Mouse (Mus musculus) activated CD4-positive, CD25-positive, alpha-beta regulatory T cell (primary cell): ENCODE measurements around the gene Clptm1. TPM values are rescaled to one million over a fixed set of nuclear protein-coding genes. Genes with fewer than 3 reads are reported as not detected.

Source experiments
- polyA plus RNA-seq, 2 experiments: library from polyadenylated mRNA; unstranded; fragments of 100-300 nt; shearing (Covaris generic); gene quantifications; one replicate each; pipeline ENCODE4 v1.2.1; 2017

The Clptm1 gene
- 100 to 1,000 TPM; 114 to 162 TPM for polyA plus RNA-seq

DNA sequence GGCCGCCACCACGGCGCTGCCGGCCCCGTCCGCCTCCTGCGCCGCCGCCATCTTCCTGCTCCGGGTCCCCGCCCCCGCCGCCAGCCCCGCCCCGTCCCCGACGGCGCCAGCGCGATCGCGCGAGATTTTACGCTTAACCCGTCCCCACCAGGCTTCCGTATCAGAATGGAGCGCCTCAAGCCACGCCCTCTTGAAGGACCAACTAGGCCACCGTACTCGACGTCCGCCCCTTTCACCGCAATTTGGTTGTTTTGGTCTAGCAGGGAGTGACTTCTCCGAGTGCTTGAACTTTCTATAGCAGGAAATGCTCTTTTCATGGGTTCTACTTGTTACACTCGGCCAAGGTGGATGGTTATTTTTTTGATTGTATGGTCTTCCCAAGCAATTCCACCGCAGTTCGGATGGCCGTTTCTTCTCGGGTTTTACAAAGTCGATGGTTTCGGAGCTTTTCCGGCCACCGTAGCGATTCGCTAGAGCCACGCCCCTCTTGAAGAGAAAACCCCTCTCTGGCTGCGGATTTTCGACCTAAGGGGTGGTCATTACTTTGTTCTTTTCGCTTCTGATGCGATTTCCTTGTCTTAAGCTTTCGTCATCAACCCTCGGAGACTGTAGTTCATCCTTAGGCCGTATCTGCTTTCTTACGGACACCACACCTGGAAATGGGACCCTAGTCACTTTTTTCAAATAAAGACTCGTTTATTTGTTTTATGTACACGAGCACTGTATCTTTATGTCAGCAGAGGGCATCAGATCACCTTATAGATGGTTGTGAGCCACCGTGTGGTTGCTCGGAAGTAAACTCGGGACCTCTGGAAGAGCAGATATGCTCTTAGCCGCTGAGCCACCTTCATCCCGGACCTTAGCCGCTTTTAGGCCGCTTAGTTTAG lies at the start of gene Clptm1:
Gene Clptm1, minus strand, starts transcription at position 79 of the 887 bp plus-strand sequence.

DNA sequence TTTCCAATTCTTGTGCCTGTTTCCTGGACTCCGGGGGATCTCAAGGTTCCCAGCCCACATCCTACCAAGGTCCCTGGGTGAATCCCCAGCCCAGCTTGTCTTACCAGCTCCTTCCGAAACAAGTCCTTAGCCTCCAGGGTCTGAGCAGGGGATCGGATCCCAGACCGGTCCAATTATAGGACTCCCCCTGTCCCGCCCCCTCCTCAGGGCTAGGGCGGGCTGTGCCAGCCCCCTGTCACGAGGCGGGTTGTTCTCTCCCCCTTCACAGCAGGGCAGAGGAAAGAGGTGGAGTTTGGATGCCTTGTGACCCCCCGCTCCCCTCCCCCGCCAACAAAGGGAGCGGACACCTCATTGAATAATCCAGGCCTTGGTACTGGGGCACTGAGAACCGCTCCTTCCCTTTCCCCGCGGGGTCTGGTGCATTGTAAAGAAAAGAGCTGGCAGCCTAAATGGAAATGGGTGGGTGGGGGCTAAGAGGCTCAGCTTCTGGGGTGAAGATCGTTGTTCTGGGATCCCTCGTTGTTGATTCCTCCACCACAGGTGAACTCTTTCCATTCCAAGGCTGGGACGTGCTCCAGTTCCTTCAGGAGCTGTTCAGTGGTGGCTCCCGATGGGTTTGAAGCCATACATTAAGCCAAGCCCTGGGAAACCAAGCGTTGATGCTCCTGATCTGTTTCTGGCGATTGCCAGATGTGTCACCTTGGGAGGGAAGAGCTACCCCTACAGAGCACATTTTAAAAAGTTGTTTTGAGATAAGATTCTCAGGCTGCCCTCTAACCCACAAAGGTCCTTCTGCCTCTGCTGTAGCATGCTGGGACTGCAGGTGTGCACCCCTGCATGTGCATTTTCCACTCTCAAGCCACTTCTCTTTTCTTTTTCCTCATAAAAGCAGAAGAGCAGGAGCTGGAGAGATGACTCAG lies 34.3 kb upstream of the Clptm1 start, which contains the start of gene Apoe:
Gene Apoe, minus strand, starts transcription at position 282 of the 920 bp plus-strand sequence.

DNA sequence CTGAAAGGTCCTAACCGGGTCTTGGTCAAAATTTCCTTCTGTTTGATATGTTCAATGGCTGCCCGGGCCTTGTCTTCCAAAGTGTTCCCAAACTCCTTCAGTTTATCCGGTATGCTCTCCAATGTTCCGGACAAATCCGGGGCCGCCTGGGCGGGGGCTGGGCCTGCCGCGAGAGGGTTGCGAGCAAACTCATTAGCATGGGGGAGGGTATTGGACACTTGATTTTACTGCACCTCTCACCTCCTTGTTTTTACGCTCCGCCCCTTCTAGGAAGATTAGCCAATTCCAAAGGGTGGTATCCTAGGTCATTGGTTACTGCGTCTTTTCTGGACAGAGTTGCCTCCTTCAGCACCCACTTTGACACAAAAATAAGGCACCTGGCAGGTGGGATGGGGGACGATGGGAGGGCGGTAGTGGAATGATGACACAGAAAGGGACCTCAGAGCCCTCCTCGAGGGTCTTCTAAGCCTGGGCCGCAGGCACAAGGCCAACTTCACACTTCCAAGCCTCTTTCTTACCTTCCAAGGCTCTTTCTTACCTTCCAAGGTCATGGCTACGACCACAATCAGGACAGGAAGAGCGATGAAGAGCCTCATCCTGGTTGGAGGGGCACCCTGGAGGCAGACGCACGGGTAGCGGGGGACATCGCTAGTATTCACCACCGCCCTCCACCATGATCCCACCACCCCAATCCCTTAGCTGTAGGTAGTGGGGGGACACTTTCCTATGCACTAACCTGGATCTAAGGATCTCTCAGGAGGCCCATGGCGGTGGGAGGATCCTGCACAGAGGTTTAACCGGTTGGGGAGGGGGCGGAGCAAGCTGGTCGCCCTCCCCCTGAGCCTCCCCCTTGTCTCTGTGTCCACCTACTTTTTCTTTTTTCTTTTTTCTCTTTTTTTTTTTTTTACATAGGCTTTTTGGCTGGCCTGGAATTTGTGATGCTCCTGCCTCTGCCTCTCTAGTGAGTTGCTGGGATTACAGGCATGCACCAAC lies 27.3 kb upstream of the Clptm1 start, which contains the start of gene Apoc1:
Gene Apoc1, minus strand, starts transcription at position 788 of the 993 bp plus-strand sequence.

DNA sequence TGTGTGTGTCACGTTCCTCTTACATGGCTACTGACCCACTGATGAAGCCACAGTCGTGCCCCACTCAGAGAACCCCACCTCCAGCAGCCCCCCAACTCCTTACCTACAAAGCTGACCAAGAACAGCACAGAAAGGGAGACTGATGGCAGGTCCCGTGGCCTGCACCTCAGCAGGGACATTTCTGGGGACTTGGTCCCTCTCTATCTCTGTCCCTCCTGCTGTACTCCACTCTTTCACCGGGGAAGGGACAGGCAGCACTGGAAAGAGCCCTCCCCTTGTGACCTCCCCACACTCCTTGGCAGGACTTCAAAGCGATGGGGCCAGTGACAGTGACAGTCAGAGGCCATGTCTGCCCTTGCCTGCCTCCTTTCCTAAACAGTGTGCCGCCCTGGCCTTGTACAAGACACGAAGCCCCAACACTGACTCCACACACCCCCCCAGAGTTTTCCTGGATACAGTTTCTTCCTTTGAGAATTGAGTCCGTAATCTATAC lies 16.4 kb upstream of the Clptm1 start, which contains the start of the genes Gm44805 and Apoc4:
Gene Gm44805, minus strand, starts transcription at position 222 of the 493 bp plus-strand sequence.
Gene Apoc4, minus strand, starts transcription at position 278 of the 493 bp plus-strand sequence.

DNA sequence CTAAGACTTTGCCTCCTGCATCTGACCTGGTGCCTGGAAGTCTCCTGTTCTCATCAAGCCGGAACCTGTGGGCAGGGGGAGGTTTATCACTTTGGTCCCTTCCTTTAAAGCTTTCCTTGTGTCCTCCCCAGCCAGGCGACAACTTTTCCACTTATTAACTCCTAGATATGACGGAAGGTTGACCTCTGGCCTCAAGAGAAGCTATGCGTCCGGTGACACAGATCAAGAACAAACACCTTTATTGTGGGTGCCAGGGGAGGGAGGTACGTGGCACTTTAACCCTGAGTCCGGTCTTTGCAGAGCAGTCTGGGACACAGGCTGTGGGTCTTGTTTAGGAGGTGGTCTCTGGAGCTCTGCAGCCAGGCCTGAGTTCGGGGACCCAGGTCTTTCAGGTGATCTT lies 13.0 kb upstream of the Clptm1 start, which contains the start of gene Apoc2:
Gene Apoc2, minus strand, starts transcription at position 70 of the 400 bp plus-strand sequence.

DNA sequence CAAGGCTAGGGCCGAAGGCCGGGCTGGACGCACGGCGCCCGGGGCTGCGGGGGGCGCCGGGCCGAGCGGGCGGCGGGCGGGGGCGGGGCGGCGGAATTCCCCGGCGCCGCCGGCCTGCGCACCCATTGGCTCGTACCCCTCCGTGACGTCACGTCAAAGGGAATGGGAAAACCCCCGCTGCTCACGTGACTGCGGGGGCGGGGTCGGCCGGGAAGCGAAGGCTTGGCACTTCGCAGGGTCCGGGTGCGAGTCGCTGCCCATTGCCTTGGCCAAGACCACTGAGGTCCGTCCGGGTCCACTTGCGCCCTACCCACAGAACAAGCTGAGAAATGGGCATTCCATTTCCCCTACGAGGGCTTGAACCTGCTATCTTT lies 35.5 kb downstream of the Clptm1 start, which contains the start of gene Relb:
Gene Relb, minus strand, starts transcription at position 78 of the 374 bp plus-strand sequence.

DNA sequence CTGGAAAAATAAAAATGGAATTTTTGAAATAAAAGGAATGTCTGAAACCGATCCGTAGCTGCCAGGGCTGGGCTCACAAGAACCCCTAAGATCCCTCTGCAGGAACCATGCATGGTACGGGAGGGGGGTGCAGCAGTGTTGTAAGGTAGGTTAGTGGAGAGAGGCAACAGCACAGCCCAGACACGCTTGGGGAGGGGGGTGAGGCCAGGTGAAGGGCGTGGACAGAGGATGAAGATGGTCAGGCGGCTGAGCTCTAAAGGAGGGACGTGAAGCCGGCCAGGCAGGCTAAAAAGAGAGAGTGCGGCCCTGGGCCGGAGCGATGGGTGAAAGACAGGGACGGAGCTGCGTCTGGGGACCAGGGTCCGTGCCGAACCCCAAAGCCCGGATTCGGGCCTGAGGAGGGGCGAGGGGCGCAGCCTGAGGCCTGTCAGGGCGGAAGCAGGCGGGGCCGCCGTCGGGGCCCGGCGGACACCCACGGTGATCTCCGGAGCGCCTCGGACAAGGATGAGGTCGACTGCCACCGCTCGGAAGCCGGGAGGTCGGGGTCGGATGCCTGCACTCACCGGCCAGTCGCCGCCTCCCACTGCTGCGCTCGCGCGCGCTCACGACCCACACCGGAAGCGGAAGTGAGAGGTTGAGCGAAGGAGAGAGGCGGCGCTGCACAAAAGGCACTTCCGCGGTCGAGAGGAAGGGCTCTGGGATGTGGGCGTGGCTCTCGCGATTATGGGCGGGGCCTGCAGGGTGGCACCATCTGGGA lies 60.8 kb downstream of the Clptm1 start, which contains the start of gene Clasrp:
Gene Clasrp, minus strand, starts transcription at position 638 of the 757 bp plus-strand sequence.

Other genes starting within 250 kb of the Clptm1 start
- 10 to 100 TPM in 1 of 2 experiments, 1 to 10 TPM in 1; 6.8 to 12.1 TPM for gene Mark4, start 206.2 kb downstream of the Clptm1 start, polyA plus RNA-seq
- under 1 TPM in 1 of 2 experiments, not detected in 1; 0.49 TPM for gene Exoc3l2, start 201.7 kb downstream of the Clptm1 start, polyA plus RNA-seq
- 10 to 100 TPM; 11.1 to 14.2 TPM for gene Bloc1s3, start 156.7 kb downstream of the Clptm1 start, polyA plus RNA-seq
- gene Trappc6a, start 156.6 kb downstream of the Clptm1 start, polyA plus RNA-seq = 100 to 1,000 TPM in 1 of 2 experiments, 10 to 100 TPM in 1; 98.1 to 104 TPM
- gene Nkpd1, start 147.2 kb downstream of the Clptm1 start, polyA plus RNA-seq = under 1 TPM in 1 of 2 experiments, not detected in 1; 0.44 TPM
- 10 to 100 TPM; 12.9 to 14.4 TPM for gene Ppp1r37, start 102.0 kb downstream of the Clptm1 start, polyA plus RNA-seq
- 1 to 10 TPM; 1.1 to 2.9 TPM for gene Zfp296, start 87.7 kb downstream of the Clptm1 start, polyA plus RNA-seq
- gene Gemin7, start 87.4 kb downstream of the Clptm1 start, polyA plus RNA-seq = 100 to 1,000 TPM; 115 to 131 TPM
- 10 to 100 TPM; 49.2 to 49.9 TPM for gene Clasrp, start 60.5 kb downstream of the Clptm1 start, polyA plus RNA-seq
- 10 to 100 TPM; 76.1 to 91.6 TPM for gene Relb, start 35.6 kb downstream of the Clptm1 start, polyA plus RNA-seq
- gene Apoc2, start 12.9 kb upstream of the Clptm1 start, polyA plus RNA-seq = under 1 TPM in 1 of 2 experiments, not detected in 1; 0.38 TPM
- not detected for gene Gm44805, start 16.4 kb upstream of the Clptm1 start, polyA plus RNA-seq
- under 1 TPM in 1 of 2 experiments, not detected in 1; 0.53 TPM for gene Apoc4, start 16.4 kb upstream of the Clptm1 start, polyA plus RNA-seq
- gene Apoc1, start 27.6 kb upstream of the Clptm1 start, polyA plus RNA-seq = 1 to 10 TPM in 1 of 2 experiments, under 1 TPM in 1; 0.67 to 3.8 TPM
- 10 to 100 TPM; 30.0 to 92.3 TPM for gene Apoe, start 34.2 kb upstream of the Clptm1 start, polyA plus RNA-seq
- gene Tomm40, start 50.4 kb upstream of the Clptm1 start, polyA plus RNA-seq = 100 to 1,000 TPM in 1 of 2 experiments, 10 to 100 TPM in 1; 61.9 to 105 TPM
- 1 to 10 TPM in 1 of 2 experiments, under 1 TPM in 1; 0.47 to 1.9 TPM for gene Nectin2, start 85.5 kb upstream of the Clptm1 start, polyA plus RNA-seq
- gene Bcam, start 106.0 kb upstream of the Clptm1 start, polyA plus RNA-seq = 1 to 10 TPM; 5.2 to 5.4 TPM
- 1 to 10 TPM in 1 of 2 experiments, not detected in 1; 1.4 TPM for gene Cblc, start 131.8 kb upstream of the Clptm1 start, polyA plus RNA-seq
- 100 to 1,000 TPM; 131 to 135 TPM for gene Bcl3, start 157.7 kb upstream of the Clptm1 start, polyA plus RNA-seq
- gene Gm19345, start 187.0 kb upstream of the Clptm1 start, polyA plus RNA-seq = under 1 TPM; 0.20 to 0.81 TPM
- gene Ceacam16, start 196.3 kb upstream of the Clptm1 start, polyA plus RNA-seq = 1 to 10 TPM in 1 of 2 experiments, under 1 TPM in 1; 0.48 to 1.1 TPM
- gene Ceacam19, start 222.9 kb upstream of the Clptm1 start, polyA plus RNA-seq = not detected